Mouse (Mus musculus) CD4-positive naive resting alpha-beta T cell, adult 57 days (primary cell): ENCODE measurements around the gene Fgfr1op. TPM values are rescaled to one million over a fixed set of nuclear protein-coding genes. Genes with fewer than 3 reads are reported as not detected.

Experiments
- total RNA-seq: library from RNA; stranded (reverse); gene quantifications from one replicate; pipeline ENCODE4 v1.2.4, GENCODE M21; 2023

Fgfr1op gene
- 23.6 TPM for total RNA-seq

DNA sequence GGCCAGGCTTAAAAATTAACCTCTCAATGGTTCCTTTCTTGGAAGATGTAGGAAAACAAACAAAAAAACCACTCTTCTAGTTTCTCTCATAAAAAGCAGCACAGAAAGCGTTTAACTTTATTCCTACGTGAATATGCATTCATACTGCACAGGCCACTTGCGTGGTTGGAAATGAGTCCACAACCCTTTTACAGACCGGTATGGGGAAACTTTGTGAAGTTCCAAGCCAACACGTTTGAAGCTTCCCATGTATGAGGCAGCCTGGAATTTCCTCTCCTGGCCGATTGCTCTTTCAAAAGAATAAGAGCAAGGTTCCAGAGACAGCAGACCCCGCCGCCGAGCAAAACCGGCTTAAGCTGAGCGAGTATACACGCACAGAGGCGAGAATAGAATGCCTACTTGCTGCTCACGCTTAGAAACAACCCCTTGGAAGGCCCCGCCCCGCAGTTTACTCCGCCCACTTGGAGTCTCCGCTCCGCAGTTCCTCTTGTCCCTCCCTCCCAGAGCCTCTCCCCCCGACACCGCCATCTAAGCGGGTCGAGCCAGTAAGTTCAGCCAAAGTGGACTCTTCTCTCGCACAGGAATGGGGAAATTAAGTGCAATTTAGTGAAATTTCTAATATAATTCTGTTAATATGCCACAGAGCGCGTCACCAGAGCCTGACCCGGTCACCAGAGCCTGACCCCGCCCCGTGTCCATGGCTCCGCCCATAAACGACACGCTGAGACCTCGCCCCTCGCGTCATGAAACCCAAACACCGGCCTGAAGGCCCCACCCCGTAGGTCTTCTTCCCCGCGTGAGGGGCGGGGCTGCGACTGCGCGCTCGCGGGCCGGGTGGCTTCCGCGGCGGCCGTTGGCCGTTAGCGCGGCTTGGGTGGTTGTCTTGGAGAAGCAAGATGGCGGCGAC, at the start of gene Fgfr1op:
Gene Fgfr1op (plus strand): TSS at position 801 of the 907 bp plus-strand sequence.

DNA sequence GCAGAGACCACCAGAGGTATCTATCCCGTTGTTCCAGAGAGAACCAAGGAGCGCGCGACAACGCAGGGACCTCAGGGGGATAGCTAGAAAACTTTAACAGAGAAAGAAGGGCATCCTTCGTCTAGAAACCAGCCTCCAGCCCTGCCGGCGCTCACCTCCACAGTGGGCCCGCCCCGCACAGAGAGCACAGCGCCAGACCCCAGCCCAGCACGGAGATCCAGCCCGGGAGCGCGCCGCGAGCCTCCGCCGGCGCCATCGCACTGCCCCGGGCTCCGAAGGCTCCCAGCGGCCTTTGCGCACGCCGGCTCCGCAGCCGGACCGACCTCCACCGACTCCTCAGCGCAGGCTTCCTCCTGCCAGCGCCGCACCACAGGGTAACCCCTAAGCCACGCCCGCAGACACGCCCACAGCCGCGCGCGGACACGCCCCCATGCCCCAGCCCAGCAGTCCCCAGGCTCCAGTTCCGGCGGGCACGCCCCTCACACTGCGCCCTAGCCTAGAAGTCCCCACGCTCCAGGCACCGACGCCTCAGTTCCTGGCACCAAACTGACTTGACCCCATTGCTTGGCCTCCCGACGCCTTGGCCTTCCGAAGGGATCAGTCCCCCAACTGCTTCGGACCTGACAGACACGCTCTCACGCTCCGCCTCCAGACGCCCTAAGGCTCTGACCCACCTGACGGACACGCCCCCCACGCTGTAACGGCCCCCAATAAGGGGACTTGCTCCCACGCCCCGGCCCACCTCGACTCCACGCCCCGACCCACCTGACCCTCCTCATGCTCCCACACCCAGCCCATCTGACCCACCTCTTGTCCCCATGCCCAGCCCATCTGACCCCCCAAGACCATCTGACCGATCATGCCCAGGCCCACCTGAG, 17.6 kb upstream of the Fgfr1op start, which contains the start of the genes Gm49673 and Rnaset2a:
Gene Gm49673 (minus strand): TSS at position 350 of the 878 bp plus-strand sequence.
Gene Rnaset2a (minus strand): TSS at position 659 of the 878 bp plus-strand sequence.

DNA sequence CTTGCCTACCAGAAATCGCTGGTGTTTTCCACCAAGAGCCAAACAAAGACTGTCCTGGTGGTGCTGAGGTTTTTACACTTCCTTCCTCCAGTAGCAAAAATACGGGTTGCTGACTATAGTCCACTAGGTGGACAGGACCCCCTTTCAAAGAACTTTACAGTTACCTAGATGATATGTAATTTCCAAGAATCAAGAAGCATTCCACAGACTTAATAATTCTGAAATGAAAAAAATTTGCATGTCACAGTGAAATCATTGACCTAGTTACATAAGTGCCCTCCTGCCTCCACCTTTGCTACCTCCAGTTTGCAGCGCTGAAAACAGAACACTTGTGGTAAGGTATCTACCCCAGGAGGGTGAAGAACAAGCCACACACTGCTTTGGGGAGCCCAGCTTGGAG, 70.4 kb downstream of the Fgfr1op start, which contains the start of gene Ccr6:
Gene Ccr6 (plus strand): TSS at position 301 of the 400 bp plus-strand sequence.

Other genes starting within 250 kb of the Fgfr1op start
- 473 TPM for gene Tagap, start 239.5 kb upstream of the Fgfr1op start, total RNA-seq
- 10.6 TPM for gene Rsph3a, start 219.9 kb upstream of the Fgfr1op start, total RNA-seq
- gene Gm49673, start 17.7 kb upstream of the Fgfr1op start, total RNA-seq, result 1.8 TPM
- 42.3 TPM for gene Rnaset2a, start 17.4 kb upstream of the Fgfr1op start, total RNA-seq
- 1.9 TPM for gene Ccr6, start 70.5 kb downstream of the Fgfr1op start, total RNA-seq
- gene Mpc1, start 117.4 kb downstream of the Fgfr1op start, total RNA-seq, result 41.4 TPM
- 99.8 TPM for gene Sft2d1, start 145.6 kb downstream of the Fgfr1op start, total RNA-seq
- 0.50 TPM for gene Prr18, start 172.0 kb downstream of the Fgfr1op start, total RNA-seq
- gene T2, start 190.5 kb downstream of the Fgfr1op start, total RNA-seq, result 0.35 TPM